Mouse (Mus musculus): ENCODE results near the gene Rasgef1a.

Gene Rasgef1a

GRCm38 (mm10) chr6:118010756-118011615 is at the start of gene Rasgef1a:
Gene Rasgef1a, plus strand, starts transcription at chr6:118011438.
- no peak for DNase-seq (ENCODE audit: low read depth in 2 of 2, low spot score in 2 of 2)

DNA sequence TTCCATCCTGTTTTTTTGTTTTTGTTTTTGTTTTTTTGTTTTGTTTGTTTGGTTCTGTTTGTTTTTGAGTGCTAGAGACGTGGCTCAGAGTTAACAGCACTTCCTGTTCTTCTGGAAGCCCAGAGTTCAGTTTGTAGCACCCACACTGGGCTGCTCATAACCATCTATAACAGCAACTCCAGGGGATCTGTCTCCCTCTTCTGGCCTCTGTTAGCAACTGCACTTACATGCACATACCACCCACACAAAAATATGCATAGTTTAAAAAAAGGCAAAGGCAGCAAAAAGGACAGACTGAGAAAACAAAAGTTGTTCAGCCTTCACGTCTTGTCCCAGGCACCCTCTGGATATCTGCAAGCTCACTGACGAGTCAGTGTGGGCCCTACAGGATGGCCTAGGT is 48.0 kb upstream of the Rasgef1a start:
- DNase-seq (ENCODE audit: low read depth in 2 of 2, low spot score in 2 of 2) = no peak

GRCm38 (mm10) chr6:117966729-117967128 is 44.5 kb upstream of the Rasgef1a start:
- no peak for DNase-seq (ENCODE audit: low read depth in 2 of 2, low spot score in 2 of 2)

GRCm38 (mm10) chr6:117987173-117987572 is 24.1 kb upstream of the Rasgef1a start:
- no peak for DNase-seq (ENCODE audit: low read depth in 2 of 2, low spot score in 2 of 2)

DNA sequence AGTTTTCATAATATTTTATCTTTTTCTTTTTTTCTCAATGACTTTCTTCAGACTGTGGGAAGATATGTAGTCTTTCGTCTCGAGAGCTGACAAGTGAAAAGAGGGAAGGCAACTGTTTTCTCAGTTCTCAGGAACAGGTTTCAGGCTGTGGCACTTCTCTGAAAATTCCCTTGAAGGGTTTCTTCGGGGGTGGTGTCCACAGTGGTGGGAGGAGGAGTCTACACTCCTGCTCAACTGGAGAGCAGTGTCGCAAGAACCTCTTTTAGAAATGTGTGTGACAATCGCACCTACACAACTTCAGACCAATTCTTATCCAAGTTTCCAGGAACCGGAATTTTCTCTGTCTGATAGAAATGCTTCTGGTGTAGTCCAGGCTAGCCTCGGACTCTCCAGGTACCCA is 22.0 kb upstream of the Rasgef1a start:
- DNase-seq (ENCODE audit: low read depth in 2 of 2, low spot score in 2 of 2) = no peak

DNA sequence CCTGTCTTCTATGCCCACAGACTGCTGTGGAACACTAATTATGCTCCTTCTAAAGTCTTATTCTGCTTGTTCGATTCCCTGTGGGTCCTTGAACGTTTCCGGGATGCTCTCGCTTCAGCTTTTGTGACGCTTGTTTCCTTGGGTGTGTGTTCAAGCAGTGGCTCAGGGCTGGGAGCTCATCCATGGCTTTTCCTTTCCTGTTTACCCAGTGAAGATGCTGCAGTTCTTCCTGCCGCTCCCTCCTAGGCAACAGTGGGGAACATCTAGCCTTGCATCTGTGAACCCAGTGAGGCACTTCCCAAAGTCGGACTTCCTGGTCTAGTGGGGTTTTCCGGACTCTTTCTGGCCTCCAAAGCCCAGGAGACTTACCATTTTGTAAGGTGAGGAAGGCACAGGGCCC is 20.6 kb upstream of the Rasgef1a start:
- DNase-seq (ENCODE audit: low read depth in 2 of 2, low spot score in 2 of 2) = no peak

DNA sequence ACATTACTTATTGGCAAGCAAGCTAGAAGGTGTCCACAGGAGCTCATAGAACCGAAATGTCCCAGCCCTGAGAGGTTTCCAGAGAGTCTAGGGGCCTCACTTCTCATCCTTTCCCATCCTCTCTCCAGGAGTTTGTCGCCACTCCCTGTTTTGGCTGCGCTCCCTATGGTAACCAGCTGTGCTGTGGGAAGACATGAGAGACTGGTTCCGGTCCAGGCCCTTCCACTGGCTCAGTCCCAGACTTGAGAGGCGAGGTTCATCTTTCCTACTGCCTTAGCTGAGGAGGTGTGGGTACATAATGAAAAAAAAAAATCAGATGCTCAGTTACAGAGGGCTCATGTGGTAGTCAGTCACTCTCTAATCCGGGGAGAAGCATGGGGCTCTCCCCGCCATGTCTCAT is 19.9 kb upstream of the Rasgef1a start:
- no peak for DNase-seq (ENCODE audit: low read depth in 2 of 2, low spot score in 2 of 2)

DNA sequence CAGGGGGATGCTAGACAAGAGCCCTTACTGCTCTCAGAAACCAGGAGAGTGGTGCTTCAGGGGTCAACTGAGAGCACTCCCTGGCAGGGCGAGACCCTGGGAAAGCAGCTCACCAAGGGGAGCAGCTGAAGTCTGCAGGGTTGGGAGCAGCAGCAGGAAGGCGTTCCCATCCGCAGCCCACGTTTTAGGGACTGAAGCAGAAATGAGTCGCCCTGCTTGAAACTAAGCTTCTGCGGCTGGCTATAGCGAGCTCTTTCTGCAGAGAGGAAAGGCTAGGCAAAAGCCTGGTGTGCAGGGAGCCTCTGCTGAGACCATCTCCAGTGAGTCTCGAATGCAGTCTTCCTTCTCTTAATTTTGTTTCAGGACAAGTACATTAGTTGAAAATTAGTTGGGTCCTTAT is 19.3 kb upstream of the Rasgef1a start:
- no peak for DNase-seq (ENCODE audit: low read depth in 2 of 2, low spot score in 2 of 2)

GRCm38 (mm10) chr6:117995168-117995567 is 16.1 kb upstream of the Rasgef1a start:
- no peak for DNase-seq (ENCODE audit: low read depth in 2 of 2, low spot score in 2 of 2)

DNA sequence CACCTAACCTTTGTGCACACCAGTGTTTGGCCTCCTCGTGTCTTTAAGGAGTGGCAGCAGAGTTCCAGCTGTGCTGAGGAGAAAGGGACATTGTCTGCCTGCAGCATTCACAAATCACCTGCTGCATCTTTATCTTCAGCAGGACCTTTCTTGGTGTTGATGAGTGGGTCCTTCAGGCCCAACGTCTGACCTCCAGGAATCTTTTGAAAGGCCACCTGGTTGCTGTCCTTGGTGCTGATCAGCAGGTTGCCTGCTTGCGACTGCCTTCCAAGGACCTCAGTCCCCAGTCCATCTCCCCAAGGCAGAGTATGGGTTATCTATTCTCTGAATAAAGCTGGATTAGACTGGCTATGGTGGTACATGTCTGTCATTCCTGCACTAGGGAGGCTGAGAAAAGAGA is 10.0 kb upstream of the Rasgef1a start:
- DNase-seq (ENCODE audit: low read depth in 2 of 2, low spot score in 2 of 2) = no peak

DNA sequence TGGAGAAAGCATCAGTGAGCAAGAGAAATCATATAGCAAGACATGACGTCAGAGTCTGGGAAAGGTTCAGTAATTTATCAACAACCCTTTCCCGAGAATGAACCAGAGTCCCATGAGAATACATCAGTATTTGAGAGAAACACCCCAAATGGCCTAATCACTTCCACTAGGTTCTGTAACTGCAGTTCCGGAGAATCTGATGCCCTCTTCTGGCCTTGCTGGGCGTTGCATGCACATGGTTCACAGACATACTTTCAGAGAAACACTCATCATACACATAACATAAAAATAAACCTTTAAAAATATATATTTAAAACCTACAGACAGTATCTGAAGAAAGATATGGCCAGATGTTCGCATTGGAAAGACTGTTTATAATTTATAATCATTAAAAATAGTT is 3.9 kb upstream of the Rasgef1a start:
- DNase-seq (ENCODE audit: low read depth in 2 of 2, low spot score in 2 of 2) = peak in 1 of 2 experiments; percentile 23

GRCm38 (mm10) chr6:118007843-118008539 is 3.2 kb upstream of the Rasgef1a start:
- DNase-seq (ENCODE audit: low read depth in 2 of 2, low spot score in 2 of 2) = no peak

- DNase-seq (ENCODE audit: low read depth in 2 of 2, low spot score in 2 of 2) = no peak
Measured at GRCm38 (mm10) chr6:118010256-118010655, 982 bp upstream of the Rasgef1a start.

DNA sequence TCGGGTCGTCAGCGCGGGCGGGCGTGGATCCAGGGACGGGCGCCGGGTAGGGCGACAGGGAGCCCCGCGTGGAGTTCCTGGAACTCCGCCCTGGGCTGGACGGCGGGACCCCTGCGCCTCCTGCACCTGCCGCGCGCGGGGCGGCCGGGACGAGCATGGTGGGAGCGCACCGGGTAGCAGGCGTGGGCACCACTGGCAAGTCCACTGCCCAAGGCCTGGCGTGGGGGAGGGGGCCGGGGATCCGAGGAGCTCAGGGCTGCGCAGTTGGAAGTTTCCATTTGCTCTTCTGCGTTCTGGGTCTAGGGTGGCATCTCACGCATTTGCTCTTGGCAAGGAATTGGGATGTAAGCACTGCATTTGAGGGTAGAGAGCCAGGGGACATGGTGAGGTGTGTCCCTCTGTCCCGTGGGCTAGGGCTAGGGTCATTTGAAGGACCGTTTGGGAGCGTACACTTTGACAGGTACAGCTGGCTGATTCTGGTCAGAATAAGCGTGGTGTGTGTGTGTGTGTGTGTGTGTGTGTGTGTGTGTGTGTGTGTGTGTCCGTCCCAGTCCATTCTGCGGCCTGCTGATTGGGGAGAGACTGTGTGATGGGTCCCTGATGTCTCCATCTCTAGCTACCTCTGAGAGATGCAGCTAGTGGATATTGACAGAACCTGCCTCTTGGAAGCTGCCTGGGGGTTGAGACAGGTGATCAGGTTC is 528 bp downstream of the Rasgef1a start:
- DNase-seq (ENCODE audit: low read depth in 2 of 2, low spot score in 2 of 2) = no peak

GRCm38 (mm10) chr6:118012317-118012700 is 1.1 kb downstream of the Rasgef1a start:
- no peak for DNase-seq (ENCODE audit: low read depth in 2 of 2, low spot score in 2 of 2)

DNA sequence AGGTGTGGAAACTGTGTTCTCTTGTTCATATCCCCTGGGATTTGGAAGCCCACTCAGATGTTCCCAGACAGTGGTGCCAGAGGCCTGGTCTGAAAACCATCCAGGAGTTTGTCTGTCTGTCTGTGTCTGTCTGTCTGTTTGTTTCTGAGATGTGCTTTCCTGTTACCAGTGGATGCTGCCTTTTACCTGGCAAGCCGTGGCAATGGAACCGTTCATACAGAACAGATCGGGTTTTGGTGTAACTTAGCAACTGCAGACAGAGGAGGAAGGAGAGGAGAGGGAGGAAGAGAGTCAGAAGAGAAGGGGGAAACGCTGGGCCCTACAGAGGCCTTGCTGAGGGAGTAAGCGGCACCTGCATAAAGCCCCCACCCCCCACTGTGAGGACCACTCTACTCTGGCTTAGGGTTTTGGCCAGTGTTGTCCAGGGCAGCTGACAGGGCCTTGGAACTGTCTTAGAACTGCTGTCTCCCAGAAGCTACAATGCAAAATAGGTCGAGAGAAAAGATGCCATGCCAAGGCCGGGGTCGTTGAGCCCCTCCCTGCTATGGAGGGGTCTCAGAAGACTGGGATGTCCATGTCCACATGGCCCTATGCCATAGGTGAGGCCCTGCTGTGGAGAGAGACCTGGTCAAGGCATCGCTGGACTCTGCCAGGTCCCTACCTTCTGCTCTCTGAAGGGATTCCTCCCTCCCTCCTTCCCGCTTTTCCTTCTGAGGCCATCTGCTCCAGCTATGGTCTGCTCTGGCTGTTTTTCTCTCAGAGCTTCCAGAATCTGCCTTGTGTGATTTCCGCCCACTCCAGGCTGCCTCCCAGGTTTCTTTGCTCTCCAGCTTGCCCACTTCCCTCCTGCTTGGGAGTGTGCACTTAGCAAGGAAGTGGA is 2.0 kb downstream of the Rasgef1a start:
- no peak for DNase-seq (ENCODE audit: low read depth in 2 of 2, low spot score in 2 of 2)

- no peak for DNase-seq (ENCODE audit: low read depth in 2 of 2, low spot score in 2 of 2)
Measured at GRCm38 (mm10) chr6:118014881-118015280, 3.6 kb downstream of the Rasgef1a start.

DNA sequence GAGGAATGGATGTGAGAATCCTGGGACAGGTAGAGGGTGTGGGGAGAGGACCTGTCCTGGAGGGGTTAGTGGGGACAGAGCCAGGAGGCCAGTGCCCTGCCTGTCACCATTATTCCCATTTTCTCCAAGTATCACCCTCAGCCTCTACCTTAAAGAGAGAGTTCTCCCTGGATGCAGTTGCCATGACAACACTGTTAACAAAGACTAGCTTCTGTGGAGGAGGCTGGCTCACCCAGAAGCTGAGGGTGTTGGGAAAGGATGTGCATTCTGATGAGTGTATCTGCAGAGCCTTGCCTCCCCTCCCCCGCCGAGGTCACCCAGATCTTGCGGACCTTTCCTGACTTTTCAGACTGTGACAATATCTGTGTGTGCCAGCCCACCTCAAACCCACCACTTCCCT is 4.7 kb downstream of the Rasgef1a start:
- no peak for DNase-seq (ENCODE audit: low read depth in 2 of 2, low spot score in 2 of 2)

DNA sequence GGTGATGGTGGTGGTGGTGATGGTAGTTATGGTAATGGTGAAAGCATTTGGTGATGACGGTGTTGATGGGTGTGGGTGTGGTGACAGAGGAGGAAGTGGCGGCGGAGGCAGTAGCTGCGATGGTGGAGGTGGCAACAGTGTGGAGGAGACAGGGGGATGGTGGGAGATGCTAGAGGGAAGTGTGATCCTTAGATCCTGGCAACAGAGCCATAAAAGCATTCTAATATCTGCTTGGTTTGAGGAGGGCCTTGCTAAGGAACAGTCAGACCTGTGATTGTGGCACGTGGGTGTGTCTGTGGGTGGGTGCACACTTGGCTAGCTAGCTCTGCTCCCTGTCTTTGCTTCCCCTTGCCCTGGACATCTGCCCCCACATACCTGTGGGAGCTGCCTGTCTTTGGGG is 7.4 kb downstream of the Rasgef1a start:
- DNase-seq (ENCODE audit: low read depth in 2 of 2, low spot score in 2 of 2) = no peak

DNA sequence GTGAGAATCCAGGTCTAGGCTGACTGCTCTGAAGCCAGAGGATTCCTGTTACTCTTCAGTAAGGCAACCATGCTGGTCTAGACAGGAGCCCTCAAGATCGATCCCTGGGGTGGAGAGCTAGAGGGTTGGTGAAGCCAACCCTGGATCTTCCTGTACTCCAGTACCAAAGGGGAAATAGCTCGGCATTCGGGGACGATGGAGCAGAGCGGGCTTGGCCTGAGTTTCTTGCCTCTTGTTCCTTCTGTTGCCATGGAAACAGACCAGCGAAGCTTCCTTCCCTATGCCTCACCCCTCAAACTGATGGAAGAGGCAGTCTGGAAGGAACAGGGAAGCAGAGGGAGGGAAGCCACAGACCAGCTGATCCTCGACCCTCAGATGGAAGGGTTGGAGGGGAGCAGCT is 8.3 kb downstream of the Rasgef1a start:
- DNase-seq (ENCODE audit: low read depth in 2 of 2, low spot score in 2 of 2) = no peak
